Mouse (Mus musculus) lung, postnatal 36 days (tissue): ENCODE measurements around the gene Rpl10a.
A peak's percentile ranks its signal among the peaks of the same experiment; 100 is the strongest.
"Not testable (repeated sequence)": the region's sequence is repeated elsewhere in the genome, so short reads cannot be mapped to it uniquely, and the experiment has no call there.

Experiments used
- DNase-seq: peaks from one replicate; pipeline ENCODE4 v3.0.0; 2022; ENCODE audit warnings: mixed read lengths

Gene Rpl10a

DNA sequence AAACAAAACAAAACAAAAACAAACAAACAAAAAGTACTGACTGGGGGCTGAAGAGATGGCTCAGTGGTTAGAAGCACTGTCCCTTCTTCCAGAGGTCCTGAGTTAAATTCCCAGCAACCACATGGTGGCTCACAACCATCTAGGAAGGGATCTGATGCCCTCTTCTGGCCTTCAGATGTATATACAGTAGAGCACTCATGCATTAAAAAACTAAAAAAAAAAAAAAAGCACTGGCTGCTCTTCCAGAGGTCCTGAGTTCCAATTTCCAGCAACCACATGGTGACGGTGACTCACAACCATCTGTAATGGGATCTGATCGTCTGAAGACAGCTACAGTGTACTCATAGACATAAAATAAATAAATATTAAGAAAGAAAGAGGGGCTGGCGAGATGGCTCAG, 17.4 kb upstream of the Rpl10a start:
- no peak for DNase-seq

DNA sequence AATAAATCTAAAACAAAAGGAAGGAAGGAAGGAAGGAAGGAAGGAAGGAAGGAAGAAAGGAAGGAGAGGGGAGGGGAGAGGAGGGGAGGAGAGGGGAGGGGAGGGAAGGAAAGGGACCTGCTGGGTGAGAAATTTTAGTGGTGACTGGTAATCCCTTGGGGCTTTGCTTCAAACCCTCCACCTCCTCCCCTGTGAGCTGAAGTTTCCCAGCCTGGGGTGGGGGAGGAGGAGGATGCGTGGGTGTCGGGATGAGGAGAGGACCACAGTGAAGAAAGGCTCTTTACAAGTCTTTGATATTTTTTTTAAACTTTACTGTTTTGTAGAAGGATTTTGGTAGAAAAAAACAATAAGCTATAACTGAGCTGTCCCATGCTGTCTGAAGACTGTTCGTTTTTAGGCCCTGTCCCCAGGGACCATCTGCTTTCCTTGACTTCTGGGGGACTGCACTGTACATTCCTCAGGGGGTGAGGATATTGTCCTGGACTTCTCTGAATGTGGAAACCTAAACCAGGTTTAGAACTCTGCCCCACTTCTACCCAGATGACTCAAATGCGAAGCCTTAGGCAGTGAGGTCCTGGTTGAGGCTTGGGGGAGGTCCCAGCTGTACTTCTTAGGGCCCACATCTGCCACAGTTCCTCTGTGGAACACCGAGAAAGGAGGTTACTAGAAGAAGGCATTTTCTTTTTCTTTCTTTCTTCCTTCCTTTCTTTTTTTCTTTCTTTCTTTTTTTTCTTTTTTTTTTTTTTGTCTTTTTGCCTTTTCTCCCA, 16.7 kb upstream of the Rpl10a start:
- no peak for DNase-seq

DNA sequence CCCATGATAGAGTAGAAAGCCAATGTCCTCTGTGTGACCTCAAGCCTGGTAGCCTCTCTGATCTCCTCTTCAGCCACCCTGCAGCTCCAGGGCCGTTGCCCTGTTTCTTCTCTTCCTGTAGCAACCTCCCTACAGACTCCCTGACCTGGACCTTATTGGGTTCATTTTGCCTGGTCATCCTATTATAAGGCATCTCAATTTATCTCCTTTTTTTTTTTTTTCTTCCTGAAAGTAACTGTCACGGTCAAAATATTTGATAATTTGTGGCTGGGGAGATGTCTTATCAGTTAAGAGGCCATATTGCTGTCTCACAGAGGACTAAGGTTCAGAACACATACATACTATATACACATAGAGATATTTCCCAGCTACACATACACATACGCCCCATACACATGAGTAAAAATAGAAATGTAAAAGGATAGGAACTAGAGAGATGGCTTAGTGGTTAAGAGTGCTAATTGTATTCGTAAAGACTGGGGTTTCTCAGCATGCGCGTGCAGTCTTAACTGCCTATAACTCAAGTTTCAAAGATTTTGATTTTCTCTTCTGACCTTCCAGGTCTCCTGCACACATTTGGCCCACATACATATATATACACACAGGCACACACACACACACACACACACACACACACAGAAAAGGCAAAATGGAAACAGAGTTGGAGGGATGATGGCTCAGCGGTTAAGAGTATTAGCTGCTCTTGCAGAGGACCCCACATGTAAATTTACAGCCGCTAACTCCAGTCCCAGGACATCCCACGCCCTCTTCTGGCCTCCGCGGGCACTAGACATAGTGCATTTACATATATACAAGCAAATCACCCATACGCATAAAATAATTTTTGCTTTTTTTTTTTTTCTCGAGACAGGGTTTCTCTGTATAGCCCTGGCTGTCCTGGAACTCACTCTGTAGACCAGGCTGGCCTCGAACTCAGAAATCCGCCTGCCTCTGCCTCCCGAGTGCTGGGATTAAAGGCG, 15.7 kb upstream of the Rpl10a start:
- DNase-seq: peak; percentile 47

DNA sequence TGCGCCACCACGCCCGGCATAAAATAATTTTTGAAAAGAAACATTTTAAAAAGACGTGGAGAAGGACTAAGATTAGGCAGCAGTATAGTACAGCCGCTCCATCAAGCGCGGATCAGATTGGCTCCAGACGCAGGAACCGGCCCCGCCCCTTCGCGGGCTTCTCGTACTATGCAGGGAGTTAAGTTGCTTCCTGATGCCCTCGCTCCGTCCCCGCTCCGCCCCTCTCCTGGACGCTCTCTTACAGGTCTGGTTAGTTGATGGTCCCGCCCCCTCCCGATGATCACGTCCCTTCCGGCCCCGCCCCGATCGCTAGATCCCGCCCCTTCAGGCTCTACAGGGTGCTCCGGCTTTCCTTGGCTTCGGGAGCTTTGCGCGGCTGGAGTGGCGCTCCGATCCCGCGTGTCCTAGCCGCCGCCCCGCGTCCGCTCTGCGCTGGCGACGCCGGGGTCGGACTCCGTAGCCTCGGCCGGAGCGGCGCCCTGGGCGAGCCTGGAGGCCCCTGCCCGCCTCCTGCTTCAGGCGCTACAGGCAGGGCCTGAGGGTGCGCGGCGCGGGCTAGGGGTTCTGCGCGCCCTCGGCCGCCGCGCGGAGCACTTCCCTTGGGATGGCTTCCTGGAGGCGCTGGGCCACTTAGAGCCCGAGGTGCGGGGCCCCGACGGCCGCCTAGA, 14.9 kb upstream of the Rpl10a start, which contains the start of gene Fance:
Gene Fance, plus strand, starts transcription at position 308 of the 668 bp plus-strand sequence.
- peak; percentile 99 for DNase-seq

DNA sequence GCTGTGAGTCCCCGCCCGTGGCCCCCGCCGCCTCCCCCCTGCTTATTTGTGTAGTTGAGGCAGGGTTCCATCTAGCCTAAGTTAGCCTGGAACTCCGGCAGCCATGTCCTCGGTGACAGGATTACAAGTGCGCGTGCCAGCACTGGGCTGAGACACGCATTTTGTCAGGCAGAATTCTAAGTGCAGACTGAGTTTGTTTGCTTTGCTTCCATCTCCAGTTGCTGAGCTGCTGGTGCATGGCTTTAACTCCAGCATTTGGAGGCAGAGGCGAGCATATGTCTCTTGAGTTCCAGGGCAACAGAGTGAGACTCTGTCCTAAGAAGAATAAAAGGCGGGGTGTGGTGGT, 14.4 kb upstream of the Rpl10a start:
- DNase-seq: peak; percentile 37

DNA sequence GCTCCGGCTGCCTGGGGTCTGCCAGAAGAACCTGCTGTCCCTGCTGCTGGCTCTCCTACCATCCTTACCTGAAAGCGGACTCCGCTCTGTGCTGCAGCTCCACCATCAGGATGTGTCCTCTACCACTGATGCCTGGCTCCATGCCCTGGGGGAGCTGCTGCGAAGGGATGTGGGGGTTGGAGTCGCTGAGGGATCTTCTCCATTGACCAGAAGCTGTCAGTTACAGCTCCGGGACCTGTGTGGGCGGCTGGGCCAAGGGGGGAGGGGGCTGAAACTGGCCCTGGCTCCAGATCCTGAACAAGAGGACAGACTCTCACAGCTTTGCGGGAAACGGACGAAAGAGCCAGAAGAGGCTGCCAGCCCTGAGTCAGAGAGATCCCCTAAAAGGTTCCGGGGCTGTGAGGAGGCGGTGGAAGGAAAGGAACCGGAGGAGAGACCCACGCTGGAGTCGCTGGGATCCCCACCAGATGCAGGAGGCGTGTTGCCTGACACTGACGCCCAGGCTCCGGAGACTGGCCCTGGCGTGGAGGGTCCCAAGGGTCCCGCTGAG, 12.6 kb upstream of the Rpl10a start:
- DNase-seq: no peak

DNA sequence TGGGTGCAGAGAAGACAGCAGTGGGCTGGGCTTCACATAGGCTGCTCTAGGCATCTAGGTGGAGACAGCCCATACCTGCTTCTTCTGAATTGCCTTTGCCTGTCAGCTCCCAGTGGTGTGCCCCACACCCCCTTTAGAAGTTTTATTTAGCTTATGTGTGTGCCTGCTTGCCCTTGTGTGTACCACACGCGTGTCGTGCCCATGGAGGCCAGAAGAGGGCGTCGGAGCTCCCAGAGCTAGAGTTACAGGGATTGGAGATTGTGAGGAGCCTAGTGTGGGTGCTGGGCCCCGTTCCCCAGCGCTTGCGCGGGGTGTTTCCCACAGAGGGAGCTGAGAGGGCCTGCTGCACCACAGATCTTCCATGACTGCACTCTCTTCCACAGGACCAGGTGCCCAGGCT, 11.8 kb upstream of the Rpl10a start:
- DNase-seq: no peak

DNA sequence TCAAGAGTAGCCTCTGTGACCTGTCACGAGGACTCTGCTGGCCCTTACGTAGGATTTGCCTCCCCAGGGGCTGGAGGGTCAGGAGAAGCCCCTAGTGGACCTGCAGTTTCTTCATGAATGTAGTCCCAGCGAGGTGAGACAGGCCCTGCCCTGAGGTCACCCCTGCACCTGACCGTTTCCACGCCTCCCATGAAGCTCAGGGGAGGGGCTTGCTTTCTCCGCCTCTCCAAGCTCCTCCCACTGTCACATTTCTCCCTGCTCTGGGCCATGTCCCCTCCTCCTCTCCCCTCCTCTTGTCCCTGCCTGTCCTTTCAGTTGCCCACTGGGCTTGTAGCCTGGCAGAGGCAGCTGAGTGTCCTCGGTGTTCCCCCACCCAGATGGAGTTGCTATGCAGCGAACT, 11.2 kb upstream of the Rpl10a start:
- no peak for DNase-seq

DNA sequence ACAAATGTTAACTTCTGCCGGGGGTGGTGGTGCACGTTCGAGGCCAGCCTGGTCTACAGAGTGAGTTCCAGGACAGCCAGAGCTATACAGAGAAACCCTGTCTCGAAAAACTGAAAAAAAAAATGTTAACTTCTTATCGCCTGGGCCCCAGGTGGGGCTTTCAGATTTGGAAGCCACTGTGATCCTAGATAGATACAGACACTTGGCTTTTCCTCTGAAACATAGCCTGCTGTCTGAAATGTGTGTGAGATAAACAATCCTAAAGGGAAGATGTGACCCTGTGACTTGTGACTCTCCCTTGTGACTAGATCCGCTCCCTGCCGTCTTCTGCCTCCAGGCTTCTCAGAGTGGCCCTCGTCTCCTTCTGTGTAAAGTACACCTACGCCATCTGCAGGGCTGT, 10.5 kb upstream of the Rpl10a start:
- DNase-seq: no peak

DNA sequence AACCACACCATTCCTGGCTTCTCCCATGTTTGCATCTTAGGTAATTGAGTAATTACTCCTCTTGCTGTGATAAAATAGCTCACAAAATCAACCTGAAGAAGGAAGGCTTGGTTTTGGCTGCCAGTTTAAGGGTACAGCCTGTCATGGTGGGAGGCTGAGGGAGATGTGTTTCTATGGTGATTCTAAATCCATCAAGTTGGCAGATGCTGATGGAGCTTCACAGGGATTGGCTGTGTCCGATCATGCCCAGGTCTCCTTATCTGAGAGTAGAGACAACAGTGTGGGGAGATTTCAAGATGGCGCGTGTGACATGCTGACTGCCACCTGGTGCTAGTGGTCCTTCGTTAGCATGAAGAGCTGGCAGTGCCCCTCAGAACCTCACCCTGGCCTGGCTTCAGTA, 6.6 kb upstream of the Rpl10a start:
- DNase-seq: no peak

DNA sequence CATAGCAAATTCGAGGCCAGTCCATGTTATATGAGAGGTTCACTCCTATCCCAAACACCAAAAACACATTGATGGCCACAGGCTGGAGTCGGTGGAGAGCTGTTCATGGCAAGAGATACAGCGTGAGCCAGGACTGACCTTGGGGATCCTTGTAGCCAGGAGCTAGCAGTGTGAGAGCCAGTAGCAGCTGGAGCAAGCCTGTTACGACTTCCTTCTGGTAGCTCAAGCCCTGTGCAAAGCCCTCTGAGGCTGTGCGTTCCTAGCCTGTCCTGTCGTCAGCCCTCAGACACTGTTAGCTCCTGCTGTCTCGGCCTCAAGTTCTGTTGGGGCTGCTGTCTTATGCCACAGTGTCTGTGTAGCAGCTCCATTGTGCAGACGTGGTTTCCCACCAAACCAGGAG, 4.5 kb upstream of the Rpl10a start:
- DNase-seq: no peak

DNA sequence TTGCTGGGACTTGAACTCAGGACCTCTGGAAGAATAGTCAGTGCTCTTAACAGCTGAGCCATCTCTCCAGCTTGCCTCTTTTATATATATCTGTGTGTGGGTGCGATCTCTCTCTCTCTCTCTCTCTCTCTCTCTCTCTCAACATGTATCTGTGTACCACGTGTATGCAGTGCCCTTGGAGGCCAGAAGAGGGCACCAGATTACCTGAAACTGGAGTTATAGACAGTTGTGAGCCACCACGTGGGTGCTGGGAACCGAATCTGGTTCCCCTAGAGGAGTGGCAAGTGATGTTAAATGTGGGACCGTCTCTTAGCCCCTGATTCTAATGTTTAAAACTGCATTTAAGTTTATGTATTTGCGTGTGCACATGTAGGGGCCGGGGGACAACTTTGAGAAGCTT, 3.9 kb upstream of the Rpl10a start:
- not testable (repeated sequence) for DNase-seq

DNA sequence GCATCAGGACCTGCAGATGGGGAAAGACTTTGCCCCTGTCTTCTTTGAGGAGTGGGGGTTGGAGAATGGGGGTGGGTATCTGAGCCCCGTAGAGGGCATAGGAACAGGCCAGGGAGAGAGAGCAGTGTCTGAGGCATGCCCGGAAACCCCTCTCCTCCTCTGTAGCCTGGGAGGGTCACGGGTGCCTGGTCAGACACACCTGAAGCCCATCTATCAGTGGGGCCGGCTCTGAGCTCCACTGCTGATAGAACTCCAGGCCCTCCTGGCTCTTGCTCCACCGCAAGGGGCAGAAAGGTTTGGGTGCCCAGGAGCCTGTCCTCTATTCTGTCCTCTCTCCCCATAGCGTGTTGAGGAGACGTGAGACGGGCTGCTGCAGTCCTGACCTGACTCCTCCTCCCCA, 2.5 kb upstream of the Rpl10a start:
- no peak for DNase-seq

DNA sequence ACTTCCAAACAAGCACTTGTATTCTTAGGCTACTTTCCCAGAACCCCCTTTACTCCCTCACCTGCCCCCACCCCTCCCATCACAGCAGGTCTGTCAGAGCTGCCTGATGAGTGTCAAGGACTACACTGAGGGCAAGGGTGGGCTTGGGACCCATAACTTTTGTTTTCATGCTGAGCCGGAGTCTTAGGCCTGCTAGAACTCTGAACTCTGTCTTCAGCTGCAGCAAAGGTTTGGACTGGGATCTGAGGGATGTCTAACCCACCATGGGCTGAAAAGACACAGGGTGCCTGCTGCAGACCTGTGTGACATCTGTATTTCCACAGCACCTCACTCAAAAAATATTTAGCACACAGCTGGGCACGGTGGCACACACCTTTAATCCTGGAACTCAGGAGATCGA, 1.3 kb upstream of the Rpl10a start:
- no peak for DNase-seq

DNA sequence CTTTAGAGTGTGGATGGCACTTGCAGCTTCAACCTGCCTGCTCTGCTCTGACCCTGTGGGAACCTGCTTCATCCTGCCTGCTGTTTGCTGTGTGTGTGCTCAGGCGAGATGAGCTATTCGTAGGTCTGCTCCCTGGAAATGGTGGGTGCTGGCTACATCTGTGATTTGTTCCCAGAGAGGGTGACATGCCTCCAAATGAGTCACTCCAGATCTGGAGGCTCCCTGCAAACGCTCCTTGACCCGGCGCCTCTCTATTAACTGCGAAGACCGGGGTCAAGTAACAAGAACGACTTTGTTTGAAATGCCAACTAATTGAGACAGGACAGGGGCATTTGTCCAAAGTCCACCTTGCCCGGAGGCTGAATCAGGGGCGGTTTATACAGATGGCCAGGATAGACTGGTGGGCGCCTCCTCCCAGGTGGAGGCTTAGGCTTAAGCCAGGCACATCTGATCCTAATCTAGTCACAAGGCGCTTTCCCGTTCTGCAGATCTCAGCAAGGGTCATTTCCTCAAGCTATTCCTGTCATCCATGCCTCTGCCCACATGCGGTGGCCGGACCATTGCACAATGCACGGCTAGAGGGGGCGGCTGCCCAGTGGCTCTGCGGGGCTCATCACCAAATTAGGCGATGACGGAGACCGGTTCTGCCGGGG, 472 bp upstream of the Rpl10a start:
- peak; percentile 14 for DNase-seq

DNA sequence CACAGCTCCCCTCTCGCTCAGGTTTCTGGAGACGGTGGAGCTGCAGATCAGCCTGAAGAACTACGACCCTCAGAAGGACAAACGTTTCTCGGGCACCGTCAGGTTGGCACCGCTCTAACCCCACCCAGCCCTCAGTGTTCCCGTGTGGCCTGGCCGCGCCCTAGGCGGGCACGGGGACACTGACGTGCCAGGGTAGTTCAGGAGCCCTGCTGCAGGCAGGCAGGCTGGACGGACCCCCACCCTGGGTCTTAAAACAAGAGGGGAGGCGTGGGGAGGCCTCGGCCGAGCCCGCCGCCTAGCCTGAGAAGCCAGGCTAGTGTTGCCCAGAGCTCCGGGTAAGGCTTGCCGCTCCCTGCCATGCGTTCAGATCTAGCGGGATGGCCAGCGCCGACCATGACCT, 675 bp downstream of the Rpl10a start:
- peak; percentile 34 for DNase-seq

DNA sequence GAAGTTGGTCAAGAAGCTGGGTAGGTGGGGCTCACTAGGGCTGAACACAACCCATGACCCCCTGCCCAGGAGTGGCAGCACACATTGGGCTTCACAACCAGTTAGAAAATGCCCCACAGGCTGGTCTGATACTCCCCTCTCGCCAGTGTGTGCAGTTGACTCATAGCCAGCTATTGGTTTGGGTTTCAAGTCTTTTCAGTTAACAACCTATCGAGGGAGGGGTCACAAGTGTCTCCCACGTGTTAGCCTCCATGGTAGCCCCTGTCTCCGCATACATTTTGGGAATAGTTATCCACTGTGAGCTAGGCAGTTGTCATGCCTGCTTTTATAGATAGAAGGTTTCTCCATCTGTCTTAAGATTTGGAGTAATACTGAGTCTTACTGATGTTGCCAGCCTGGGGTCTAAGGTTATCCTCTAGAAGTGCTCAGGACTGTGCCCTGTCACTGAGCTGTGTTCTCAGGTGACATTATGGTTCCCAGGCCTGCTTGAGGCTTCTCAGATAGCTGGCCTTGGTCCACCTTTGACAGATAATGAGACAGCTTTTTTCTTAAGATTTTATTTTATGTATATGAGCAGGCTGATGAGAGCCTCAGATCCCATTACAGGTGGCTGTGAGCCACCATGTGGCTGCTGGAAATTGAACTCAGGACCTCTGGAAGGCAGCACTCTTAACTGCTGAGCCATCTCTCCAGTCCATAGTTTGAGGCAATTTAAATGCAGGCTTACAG, 1.4 kb downstream of the Rpl10a start:
- no peak for DNase-seq

DNA sequence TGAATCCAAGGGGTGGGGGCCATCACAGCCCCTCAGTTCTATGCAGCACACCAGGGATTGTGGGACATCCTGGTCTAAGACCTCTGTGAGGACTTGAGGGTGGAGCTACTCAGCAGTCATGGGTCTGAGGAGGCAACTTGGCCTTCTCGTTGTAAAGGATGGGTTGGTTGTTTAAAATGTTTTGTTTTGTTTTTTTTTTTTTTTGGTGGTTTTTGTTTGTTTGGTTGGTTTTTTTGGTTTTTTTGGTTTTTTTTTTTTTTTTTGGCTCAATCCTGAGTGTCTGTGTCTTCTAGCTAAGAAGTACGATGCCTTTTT, 1.9 kb downstream of the Rpl10a start:
- no peak for DNase-seq

DNA sequence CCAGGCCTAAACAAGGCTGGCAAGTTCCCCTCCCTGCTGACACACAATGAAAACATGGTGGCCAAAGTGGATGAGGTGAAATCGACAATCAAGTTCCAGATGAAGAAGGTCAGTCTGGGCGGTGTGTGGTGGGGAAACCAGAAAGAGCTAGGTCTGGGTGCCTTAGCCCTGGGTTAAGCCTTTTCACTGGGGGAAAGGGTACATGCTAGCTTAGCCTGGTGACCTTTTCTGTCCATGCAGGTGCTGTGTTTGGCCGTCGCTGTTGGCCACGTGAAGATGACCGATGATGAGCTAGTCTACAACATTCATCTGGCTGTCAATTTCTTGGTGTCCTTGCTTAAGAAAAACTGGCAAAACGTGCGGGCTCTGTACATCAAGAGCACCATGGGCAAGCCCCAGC, 2.3 kb downstream of the Rpl10a start:
- not testable (repeated sequence) for DNase-seq

DNA sequence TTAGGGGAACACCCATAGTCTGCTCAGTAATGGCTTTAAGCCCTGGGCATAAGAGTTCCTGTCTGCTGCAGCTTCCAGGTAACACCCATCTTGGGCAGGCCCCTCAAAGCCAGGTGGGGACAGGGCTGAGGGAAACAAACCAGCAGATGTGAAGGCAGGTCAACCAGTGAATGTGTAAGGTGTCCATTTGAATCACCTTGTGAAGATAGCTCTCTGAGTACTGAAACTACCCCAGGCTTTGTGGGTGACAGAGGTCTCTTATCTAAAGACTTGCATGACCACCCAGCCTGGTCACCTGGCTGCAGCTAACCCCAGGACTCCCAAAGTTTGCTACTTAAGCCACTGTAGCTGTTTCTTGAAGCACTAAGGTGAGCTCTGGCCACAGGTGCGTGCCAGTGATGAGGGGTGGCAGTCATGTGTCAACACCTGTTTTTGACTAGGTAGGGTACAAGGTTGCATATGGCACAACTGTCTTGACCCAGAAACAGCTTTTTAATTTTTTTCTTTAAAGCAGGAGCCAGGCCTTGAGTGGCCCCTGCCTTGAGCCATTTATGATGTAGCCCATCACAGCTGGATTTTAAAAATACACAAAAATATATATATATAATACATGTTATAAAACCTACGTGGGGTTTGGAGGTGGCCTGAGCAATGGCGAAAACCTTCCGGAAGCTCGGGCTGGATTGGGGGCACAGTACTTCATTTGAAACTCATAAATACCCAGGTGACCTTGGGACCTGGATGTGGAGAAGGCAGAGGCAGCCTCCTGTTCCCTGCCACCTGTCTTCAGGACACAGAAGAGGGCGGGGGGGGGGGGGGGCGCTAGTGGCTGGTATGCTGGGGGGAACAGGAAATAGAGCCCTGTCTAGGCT, 3.2 kb downstream of the Rpl10a start:
- DNase-seq: no peak
